Mouse (Mus musculus) limb, embryonic 12.5 days (tissue): ENCODE results near the gene Gm10282. TPM values are rescaled to one million over a fixed set of nuclear protein-coding genes. Genes with fewer than 3 reads are reported as not detected.

Source experiments
- ATAC-seq: fragments of 200-750 bp; cut with Nextera tagmentation; 2 replicates; pipeline ENCODE4 v1.8.0; 2017; ENCODE audit warnings: low read depth, moderate TSS enrichment; ENCODE audit not compliant: insufficient number of reproducible peaks, insufficient read depth, low FRiP score, low TSS enrichment
- H3K27ac ChIP-seq: fragments of 300-500 bp; sonication (generic); 2 replicates; pipeline ENCODE4 v1.5.1; 2016; ENCODE audit warnings: mild to moderate bottlenecking, moderate library complexity
- H3K27me3 ChIP-seq: fragments of 300-500 bp; sonication (generic); 2 replicates; pipeline ENCODE4 v1.6.1; 2016; ENCODE audit warnings: mild to moderate bottlenecking, moderate library complexity
- H3K36me3 ChIP-seq: fragments of 300-500 bp; sonication (generic); 2 replicates; pipeline ENCODE4 v1.6.1; 2016; ENCODE audit warnings: mild to moderate bottlenecking, moderate library complexity
- H3K4me1 ChIP-seq: fragments of 300-500 bp; sonication (generic); replicated peaks from 2 replicates; pipeline ENCODE4 v1.6.1; 2016
- H3K4me2 ChIP-seq: fragments of 300-500 bp; sonication (generic); 2 replicates; pipeline ENCODE4 v1.6.1; 2016; ENCODE audit warnings: mild to moderate bottlenecking, moderate library complexity
- H3K4me3 ChIP-seq: fragments of 300-500 bp; sonication (generic); replicated peaks from 2 replicates; pipeline ENCODE4 v1.5.1; 2016; ENCODE audit warnings: mild to moderate bottlenecking
- H3K9ac ChIP-seq: fragments of 300-500 bp; sonication (generic); replicated peaks from 2 replicates; pipeline ENCODE4 v1.6.1; 2016; ENCODE audit warnings: mild to moderate bottlenecking, moderate library complexity
- H3K9me3 ChIP-seq: fragments of 300-500 bp; sonication (generic); 2 replicates; pipeline ENCODE4 v1.6.1; 2016; ENCODE audit warnings: mild to moderate bottlenecking, moderate library complexity
- WGBS: fragments of 180-500 bp; shearing (Covaris S2); methylation state at CpG from one replicate; pipeline ENCODE4 v1.1.7; 2016; 5-methylcytosine and 5-hydroxymethylcytosine counted together
- polyA plus RNA-seq: library from polyadenylated mRNA; unstranded; fragments of >200 nt; fragmentation: Nextera tagmentation; extraction: Ambion mirVana; gene quantifications from 2 replicates; pipeline ENCODE4 v1.2.1, GENCODE M21; 2016

Gene Gm10282
- polyA plus RNA-seq = 30.3 and 32.4 TPM in 2 replicates

DNA sequence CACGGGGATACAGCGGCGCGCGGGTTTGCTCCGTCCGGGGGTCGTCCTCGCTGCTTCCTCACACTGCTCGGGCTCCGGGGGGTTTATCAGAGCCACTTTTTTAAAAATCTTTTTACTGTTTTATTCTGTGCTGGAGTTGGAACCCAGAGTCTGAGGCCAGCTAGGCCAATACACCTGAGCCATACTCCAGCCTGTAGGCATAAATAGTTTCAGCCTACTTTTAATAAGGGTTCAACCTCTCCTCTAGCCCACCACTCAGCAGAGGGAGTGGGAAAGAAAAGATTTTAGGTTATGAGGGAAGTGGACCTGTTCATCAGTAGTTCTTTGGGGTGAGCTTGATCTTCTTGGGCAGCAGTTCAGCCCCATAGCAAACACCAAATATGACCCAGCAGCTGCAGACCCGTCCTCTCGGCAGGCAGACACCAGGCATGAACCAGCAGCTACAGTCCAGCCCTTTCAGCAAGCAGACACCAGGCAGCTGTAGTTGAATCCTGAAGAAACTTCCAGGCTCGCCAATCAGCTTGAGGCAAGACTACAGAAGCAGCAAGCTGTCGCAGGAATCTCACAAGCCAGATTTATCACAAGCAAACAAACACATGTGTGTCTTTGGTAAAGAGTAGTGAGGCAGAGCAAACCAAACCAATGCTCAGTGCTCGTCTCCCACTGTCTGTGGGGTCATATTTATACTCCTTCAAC lies at the start of gene Gm10282:
TSS of gene Gm10282 (minus strand) at position 51 of the 696 bp plus-strand sequence.
- H3K36me3 ChIP-seq = no peaks in the 10 kb centered on the region
- H3K9ac ChIP-seq = no peak within 1 kb of the TSS
- H3K9me3 ChIP-seq = no peaks in the 10 kb centered on the region
- no peak within 1 kb of the TSS for H3K4me2 ChIP-seq
- no peak within 1 kb of the TSS for H3K27ac ChIP-seq
- H3K27me3 ChIP-seq = 0 out of 2 replicates have a peak, but pooled peaks cover 3% of the 10 kb centered on the region
- H3K4me1 ChIP-seq = no peaks in the 10 kb centered on the region
- ATAC-seq = no peak
- H3K4me3 ChIP-seq = no peak within 1 kb of the TSS
- WGBS = 73% methylated on average over 16 of the region's 16 CpGs

DNA sequence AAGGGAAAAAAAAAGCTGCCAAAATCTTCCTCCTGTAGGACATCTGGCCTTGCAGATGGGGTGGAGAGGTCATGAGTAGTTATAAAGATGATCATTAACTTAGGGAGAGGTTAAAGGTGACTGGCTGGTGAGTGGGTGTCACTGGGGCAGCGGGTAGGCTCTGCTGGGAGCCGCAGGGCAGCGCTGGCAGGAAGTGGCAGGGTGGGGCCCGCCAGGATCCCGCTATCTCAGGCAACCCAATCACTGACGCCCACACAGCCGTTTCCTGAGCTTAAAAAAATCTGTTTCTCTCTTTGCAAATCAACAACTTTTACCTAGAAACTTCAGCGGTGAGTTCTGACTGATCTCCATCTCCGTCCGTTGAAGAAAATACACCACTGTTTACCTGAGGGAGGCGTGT lies 49.2 kb upstream of the Gm10282 start:
- H3K27ac ChIP-seq = no peak overlapping the region
- H3K4me1 ChIP-seq = no peaks in the 10 kb centered on the region
- WGBS = 67% methylated on average over 11 of the region's 11 CpGs
- no peak for ATAC-seq
- H3K9me3 ChIP-seq = no peaks in the 10 kb centered on the region
- H3K4me3 ChIP-seq = no peak overlapping the region
- H3K36me3 ChIP-seq = peaks cover 77% of the 10 kb centered on the region
- H3K27me3 ChIP-seq = no peaks in the 10 kb centered on the region
- no peak overlapping the region for H3K9ac ChIP-seq
- no peak overlapping the region for H3K4me2 ChIP-seq

DNA sequence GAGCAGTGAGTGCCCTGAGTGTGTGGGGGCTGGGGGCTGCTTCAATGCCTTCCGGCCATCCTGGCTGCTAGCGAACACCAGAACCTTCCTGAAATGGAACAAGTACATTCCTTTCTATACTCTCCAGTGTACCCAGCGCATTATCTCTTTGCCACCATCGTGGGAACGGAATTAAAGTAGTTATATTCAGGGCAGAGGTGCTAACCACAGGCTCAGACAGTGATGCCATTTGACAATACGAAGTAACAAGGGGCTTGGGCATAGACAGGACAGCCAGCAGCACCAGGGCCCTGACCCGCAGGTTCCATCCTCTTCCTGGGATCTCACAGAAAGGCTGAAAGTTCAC lies 48.6 kb upstream of the Gm10282 start:
- no peaks in the 10 kb centered on the region for H3K4me1 ChIP-seq
- WGBS = 88% methylated on average over 7 of the region's 7 CpGs
- peaks cover 77% of the 10 kb centered on the region for H3K36me3 ChIP-seq
- H3K9ac ChIP-seq = no peak overlapping the region
- no peak overlapping the region for H3K27ac ChIP-seq
- H3K4me3 ChIP-seq = no peak overlapping the region
- no peak for ATAC-seq
- no peaks in the 10 kb centered on the region for H3K9me3 ChIP-seq
- no peak overlapping the region for H3K4me2 ChIP-seq
- no peaks in the 10 kb centered on the region for H3K27me3 ChIP-seq

DNA sequence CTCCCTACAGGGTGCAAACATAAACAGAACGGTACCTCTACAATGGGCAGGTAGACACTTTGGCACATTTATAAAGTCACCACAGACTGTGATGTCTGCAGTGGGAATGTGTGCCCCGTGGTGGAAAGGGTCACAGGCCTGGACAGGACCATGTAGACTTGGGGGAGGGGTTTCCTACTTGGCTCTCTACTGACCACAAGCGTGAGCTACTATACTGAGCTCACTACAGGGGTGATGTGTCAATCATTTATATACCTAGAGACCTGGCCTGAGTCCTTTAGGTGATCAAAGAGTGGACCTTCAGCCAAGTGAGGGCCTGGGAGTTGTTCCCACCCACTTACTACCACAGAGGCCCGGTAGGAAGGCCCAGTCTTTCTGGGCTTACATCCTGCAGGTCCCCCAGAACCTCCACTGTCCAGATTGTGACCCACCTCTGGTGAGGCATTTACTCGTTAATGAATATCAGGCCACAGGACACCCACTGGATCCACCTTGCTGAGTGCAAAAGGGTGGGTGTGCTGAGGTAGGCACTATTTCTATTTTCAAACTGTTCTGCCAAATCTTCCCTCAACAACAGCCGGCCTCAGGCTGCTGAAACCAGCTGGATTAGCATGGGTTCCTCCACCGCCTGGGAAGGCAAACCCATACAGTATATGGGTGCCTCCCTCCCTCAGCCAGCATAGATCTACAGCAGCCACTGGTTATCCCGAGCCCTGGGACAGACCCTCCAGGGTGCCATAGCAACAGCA lies 48.1 kb upstream of the Gm10282 start:
- H3K27ac ChIP-seq = no peak overlapping the region
- H3K9me3 ChIP-seq = no peaks in the 10 kb centered on the region
- no peaks in the 10 kb centered on the region for H3K4me1 ChIP-seq
- H3K9ac ChIP-seq = no peak overlapping the region
- H3K27me3 ChIP-seq = no peaks in the 10 kb centered on the region
- H3K36me3 ChIP-seq = peaks cover 75% of the 10 kb centered on the region
- ATAC-seq = 0 out of 2 replicates have a peak, but pooled peaks have one; percentile 56
- no peak overlapping the region for H3K4me3 ChIP-seq
- no peak overlapping the region for H3K4me2 ChIP-seq
- WGBS = 82% methylated on average over 8 of the region's 8 CpGs

DNA sequence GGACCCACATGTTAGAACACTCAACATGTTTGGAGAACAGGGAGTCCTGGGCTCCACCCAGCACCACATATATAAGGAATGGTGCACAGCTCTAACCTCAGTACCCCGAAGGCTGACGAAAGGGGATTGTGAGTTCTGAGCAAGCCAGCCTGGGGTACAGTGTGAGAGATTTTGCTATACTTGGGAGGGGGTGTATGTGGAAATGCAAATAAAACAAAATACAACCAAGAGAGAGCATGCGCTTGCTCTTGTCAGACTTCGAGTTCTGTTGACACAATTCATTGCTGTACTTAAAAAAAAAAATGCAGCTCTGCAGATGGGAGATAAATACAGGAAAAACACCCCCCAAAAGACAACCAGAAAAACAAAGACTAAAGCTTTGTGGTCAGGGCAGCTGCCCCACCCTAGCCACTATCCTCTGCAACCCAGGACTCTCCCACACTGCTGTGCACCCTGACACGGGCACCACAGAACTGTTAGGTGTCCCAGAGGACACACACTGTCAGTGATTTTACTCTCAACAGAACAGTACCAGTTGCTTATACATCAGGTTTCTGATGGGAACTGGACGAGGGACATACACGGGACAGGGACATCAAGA lies 46.4 kb upstream of the Gm10282 start:
- Histone ChIP-seq H3K4me3 (no peak overlapping the region), H3K27ac (no peak overlapping the region), H3K27me3 (no peaks in the 10 kb centered on the region), H3K4me1 (no peaks in the 10 kb centered on the region), H3K9ac (no peak overlapping the region), H3K4me2 (no peak overlapping the region), H3K9me3 (no peaks in the 10 kb centered on the region), H3K36me3 (peaks cover 72% of the 10 kb centered on the region)
- no peak for ATAC-seq
- 92% methylated on average over 7 of the region's 7 CpGs for WGBS

DNA sequence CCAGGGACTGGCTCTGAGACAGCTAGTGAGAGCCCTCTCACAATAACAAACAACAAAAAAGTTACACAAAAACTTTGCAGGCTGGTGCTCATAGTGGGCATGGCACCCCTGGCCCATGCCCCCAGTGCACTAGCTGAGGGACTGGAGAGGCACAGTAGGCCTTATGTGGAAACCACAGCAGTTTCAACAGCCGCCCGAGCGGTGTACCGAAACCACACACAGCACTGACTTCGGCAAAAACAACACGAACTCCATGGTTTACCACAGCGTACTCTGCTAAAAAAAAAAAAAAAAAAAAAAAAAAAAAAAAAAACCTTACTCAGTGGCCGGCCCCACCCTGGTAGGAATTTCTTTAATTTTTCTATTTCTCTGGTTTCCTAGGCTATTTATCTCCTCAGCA lies 45.7 kb upstream of the Gm10282 start:
- no peaks in the 10 kb centered on the region for H3K4me1 ChIP-seq

GRCm38 (mm10) chr8:72349838-72350237 lies 44.8 kb upstream of the Gm10282 start:
- H3K9ac ChIP-seq = no peak overlapping the region
- no peak overlapping the region for H3K27ac ChIP-seq
- ATAC-seq = no peak
- no peaks in the 10 kb centered on the region for H3K9me3 ChIP-seq
- WGBS = 91% methylated on average over 9 of the region's 9 CpGs
- H3K4me2 ChIP-seq = no peak overlapping the region
- H3K4me3 ChIP-seq = no peak overlapping the region
- H3K4me1 ChIP-seq = no peaks in the 10 kb centered on the region
- H3K27me3 ChIP-seq = no peaks in the 10 kb centered on the region
- H3K36me3 ChIP-seq = peaks cover 71% of the 10 kb centered on the region

More for the DNA sequence above, 45.7 kb upstream of the Gm10282 start:
- no peak overlapping the region for H3K27ac ChIP-seq
- no peaks in the 10 kb centered on the region for H3K27me3 ChIP-seq
- no peak for ATAC-seq
- no peak overlapping the region for H3K9ac ChIP-seq
- no peaks in the 10 kb centered on the region for H3K9me3 ChIP-seq
- H3K4me2 ChIP-seq = no peak overlapping the region
- peaks cover 71% of the 10 kb centered on the region for H3K36me3 ChIP-seq
- WGBS = 88% methylated on average over 8 of the region's 8 CpGs
- H3K4me3 ChIP-seq = no peak overlapping the region

- H3K27ac ChIP-seq = no peak overlapping the region
- H3K4me3 ChIP-seq = no peak overlapping the region
- no peak overlapping the region for H3K4me2 ChIP-seq
- H3K4me1 ChIP-seq = no peaks in the 10 kb centered on the region
- 78% methylated on average over 1 of the region's 1 CpGs for WGBS
- ATAC-seq = no peak
- no peak overlapping the region for H3K9ac ChIP-seq
- peaks cover 70% of the 10 kb centered on the region for H3K36me3 ChIP-seq
- no peaks in the 10 kb centered on the region for H3K9me3 ChIP-seq
- H3K27me3 ChIP-seq = no peaks in the 10 kb centered on the region
These were observed 43.9 kb upstream of the Gm10282 start for GRCm38 (mm10) chr8:72348956-72349355.

DNA sequence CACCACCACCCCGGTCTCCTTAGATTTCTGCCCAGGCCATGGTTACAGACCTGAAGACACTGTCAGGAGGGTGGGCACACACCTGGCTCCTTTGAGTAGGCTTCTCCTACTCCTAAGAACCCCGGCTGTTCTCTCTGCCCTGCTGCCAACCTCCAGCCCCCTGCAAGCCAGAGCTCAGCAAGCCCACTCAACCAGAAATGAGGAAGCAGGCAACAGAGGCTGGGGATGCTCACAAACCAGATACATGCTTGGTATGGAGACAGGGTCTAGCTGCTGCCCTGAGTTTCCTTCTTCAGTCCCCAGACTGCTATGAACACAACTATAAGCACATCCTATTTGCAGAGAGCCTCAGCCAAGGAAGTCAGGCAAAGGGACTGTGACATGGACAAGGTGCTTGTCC lies 43.1 kb upstream of the Gm10282 start:
- no peaks in the 10 kb centered on the region for H3K27me3 ChIP-seq
- H3K27ac ChIP-seq = no peak overlapping the region; the same call in 1 of the 2 replicates
- 89% methylated on average over 2 of the region's 2 CpGs for WGBS
- H3K4me2 ChIP-seq = no peak overlapping the region
- peaks cover 69% of the 10 kb centered on the region for H3K36me3 ChIP-seq
- H3K4me1 ChIP-seq = no peaks in the 10 kb centered on the region
- H3K9ac ChIP-seq = no peak overlapping the region
- no peak overlapping the region for H3K4me3 ChIP-seq
- no peak for ATAC-seq
- H3K9me3 ChIP-seq = no peaks in the 10 kb centered on the region

DNA sequence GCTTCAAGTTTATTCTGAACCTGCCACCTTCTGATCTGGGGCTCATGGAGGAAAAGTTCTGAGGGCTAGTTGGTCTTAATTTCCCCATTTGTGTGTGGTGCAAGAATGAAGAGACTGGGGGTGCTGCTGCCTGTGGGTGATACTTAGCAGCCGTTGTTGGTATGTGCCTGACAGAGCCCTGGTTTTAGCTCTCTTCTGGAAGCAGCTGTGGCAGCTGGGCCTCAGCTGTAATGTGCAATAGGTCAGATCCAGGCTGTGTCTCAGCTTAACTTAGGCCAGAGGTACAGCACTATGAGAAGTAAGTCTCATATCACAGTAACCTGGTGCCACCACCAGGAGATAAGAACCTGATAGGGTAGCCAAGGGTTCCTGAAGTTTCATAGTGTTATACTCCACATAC lies 42.5 kb upstream of the Gm10282 start:
- Histone ChIP-seq H3K27me3 (no peaks in the 10 kb centered on the region), H3K27ac (no peak overlapping the region), H3K36me3 (peaks cover 67% of the 10 kb centered on the region), H3K4me1 (no peaks in the 10 kb centered on the region), H3K9me3 (no peaks in the 10 kb centered on the region), H3K4me2 (no peak overlapping the region), H3K4me3 (no peak overlapping the region), H3K9ac (no peak overlapping the region)
- no peak for ATAC-seq
- WGBS = 92% methylated on average over 1 of the region's 1 CpGs

DNA sequence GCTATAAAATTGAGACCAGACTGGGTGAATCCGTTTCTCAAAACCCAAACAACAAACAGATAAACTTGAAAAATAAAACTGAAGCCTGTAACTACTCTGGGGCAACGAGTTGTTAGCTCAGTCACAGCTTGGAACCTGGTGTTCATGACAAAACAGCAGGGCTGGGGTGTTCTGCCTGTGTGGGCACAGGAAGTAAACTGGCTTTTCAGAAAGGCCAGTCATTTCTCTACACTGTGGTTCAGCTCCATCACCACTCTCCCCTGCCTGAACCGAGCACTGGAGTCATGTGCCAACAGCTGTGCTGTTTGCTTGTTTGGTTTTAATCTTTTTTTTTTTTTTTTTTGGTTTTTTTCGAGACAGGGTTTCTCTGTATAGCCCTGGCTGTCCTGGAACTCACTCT lies 38.7 kb upstream of the Gm10282 start:
- Histone ChIP-seq H3K27ac (no peak overlapping the region), H3K36me3 (peaks cover 89% of the 10 kb centered on the region), H3K9me3 (no peaks in the 10 kb centered on the region), H3K4me3 (no peak overlapping the region), H3K27me3 (no peaks in the 10 kb centered on the region), H3K4me1 (no peaks in the 10 kb centered on the region), H3K4me2 (no peak overlapping the region), H3K9ac (no peak overlapping the region)
- ATAC-seq = no peak
- 80% methylated on average over 4 of the region's 4 CpGs for WGBS
